Mouse (Mus musculus) CH12.LX (cell line): Measurements from ENCODE around the gene Nras. TPM values are rescaled to one million over a fixed set of nuclear protein-coding genes. Genes with fewer than 3 reads are reported as not detected.

ENCODE experiments used
- DNase-seq: peaks from one replicate; pipeline ENCODE4 v3.0.0-alpha.2; 2013; ENCODE audit errors: extremely low read depth
- H3K27ac ChIP-seq: 2 replicates; pipeline ENCODE4 v1.5.1; 2012; ENCODE audit warnings: low read depth, mild to moderate bottlenecking, control low read depth, moderate library complexity; ENCODE audit not compliant: insufficient read depth
- H3K27me3 ChIP-seq: replicated peaks from 2 replicates; pipeline ENCODE3; 2012; ENCODE audit warnings: inconsistent platforms
- H3K36me3 ChIP-seq, 2 experiments: replicated peaks in 1 of 2; 2 replicates each; pipeline versions ENCODE3 to v1.6.1; 2012; ENCODE audit warnings: inconsistent platforms in 1 of 2, low read length in 1 of 2, mild to moderate bottlenecking in 1 of 2, mixed read lengths in 1 of 2, moderate library complexity in 1 of 2; ENCODE audit not compliant: control insufficient read depth in 1 of 2, insufficient read depth in 1 of 2
- H3K4me1 ChIP-seq, 2 experiments: 2 replicates each; pipeline ENCODE4 v1.6.1; 2012; ENCODE audit warnings: inconsistent platforms in 1 of 2, moderate library complexity in 1 of 2; ENCODE audit not compliant: insufficient read depth in 2 of 2, control insufficient read depth in 1 of 2
- H3K4me2 ChIP-seq: 2 replicates; pipeline ENCODE4 v1.6.1; 2012; ENCODE audit warnings: low read depth, mild to moderate bottlenecking, control low read depth; ENCODE audit not compliant: poor library complexity, insufficient read depth, severe bottlenecking
- H3K4me3 ChIP-seq, 3 experiments: fragments of 150-350 bp in 1 of 3; sonication (generic) in 1 of 3; replicated peaks in 1 of 3; 2 replicates each; pipeline versions ENCODE3 to v1.5.1; 2011 to 2012; ENCODE audit warnings: low read depth in 2 of 3, low read length in 2 of 3, mild to moderate bottlenecking in 2 of 3, moderate library complexity in 2 of 3, control low read depth in 1 of 3, improper control_type of control experiment in 1 of 3, inconsistent platforms in 1 of 3, mixed read lengths in 1 of 3; ENCODE audit not compliant: poor library complexity in 1 of 3
- H3K79me2 ChIP-seq: replicated peaks from 2 replicates; pipeline ENCODE4 v1.6.1; 2012; ENCODE audit warnings: mild to moderate bottlenecking, moderate library complexity; ENCODE audit not compliant: control insufficient read depth, poor library complexity, insufficient read depth, severe bottlenecking; ENCODE audit errors: extremely low read depth
- H3K9ac ChIP-seq: 2 replicates; pipeline ENCODE4 v1.6.1; 2012; ENCODE audit warnings: low read depth, mild to moderate bottlenecking, control low read depth, moderate library complexity; ENCODE audit not compliant: insufficient read depth
- H3K9me3 ChIP-seq: replicated peaks from 2 replicates; pipeline ENCODE3; 2012; ENCODE audit warnings: low read length, inconsistent platforms, mixed read lengths
- BHLHE40 ChIP-seq: IDR thresholded peaks from 2 replicates; pipeline ENCODE4 v1.6.1; 2011; ENCODE audit warnings: mild to moderate bottlenecking, low read depth, low read length, improper control_type of control experiment
- CHD2 ChIP-seq: IDR thresholded peaks from 2 replicates; pipeline ENCODE4 v1.6.1; 2011; ENCODE audit warnings: low read length, improper control_type of control experiment
- CTCF ChIP-seq, 2 experiments: IDR thresholded peaks in 1 of 2; conservative IDR thresholded peaks in 1 of 2; 2 replicates each; pipeline ENCODE4 v1.5.1; 2011 to 2012; ENCODE audit warnings: low read depth in 2 of 2, low read length in 2 of 2, improper control_type of control experiment in 1 of 2, inconsistent platforms in 1 of 2, mild to moderate bottlenecking in 1 of 2, moderate library complexity in 1 of 2
- GABPA ChIP-seq: IDR thresholded peaks from 2 replicates; pipeline ENCODE4 v1.6.1; 2012; ENCODE audit warnings: low read depth, low read length, improper control_type of control experiment, inconsistent platforms; ENCODE audit not compliant: insufficient replicate concordance
- JUN ChIP-seq: IDR thresholded peaks from 2 replicates; pipeline ENCODE4 v1.6.1; 2011; ENCODE audit warnings: low read depth, mild to moderate bottlenecking, low read length, improper control_type of control experiment, moderate library complexity; ENCODE audit not compliant: insufficient read depth
- KAT2A ChIP-seq: IDR thresholded peaks from 2 replicates; pipeline ENCODE4 v1.6.1; 2012; ENCODE audit warnings: low read length, improper control_type of control experiment, inconsistent platforms; ENCODE audit not compliant: insufficient replicate concordance
- MAX ChIP-seq: IDR thresholded peaks from 2 replicates; pipeline ENCODE4 v1.6.1; 2011; ENCODE audit warnings: low read length, improper control_type of control experiment
- MAZ ChIP-seq: IDR thresholded peaks from 2 replicates; pipeline ENCODE4 v1.6.1; 2012; ENCODE audit warnings: low read depth, mild to moderate bottlenecking, inconsistent platforms, low read length, improper control_type of control experiment, moderate library complexity
- MEF2A ChIP-seq: IDR thresholded peaks from 2 replicates; pipeline ENCODE4 v1.6.1; 2014; ENCODE audit warnings: low read depth, mild to moderate bottlenecking, inconsistent platforms, low read length, improper control_type of control experiment, borderline replicate concordance
- MYC ChIP-seq: IDR thresholded peaks from 2 replicates; pipeline ENCODE4 v1.6.1; 2011; ENCODE audit warnings: low read depth, mild to moderate bottlenecking, improper control_type of control experiment, low read length
- NELFE ChIP-seq: IDR thresholded peaks from 2 replicates; pipeline ENCODE4 v1.6.1; 2011; ENCODE audit warnings: low read depth, low read length, improper control_type of control experiment
- NRF1 ChIP-seq: IDR thresholded peaks from 2 replicates; pipeline ENCODE4 v1.6.1; 2014; ENCODE audit warnings: low read depth, mild to moderate bottlenecking, inconsistent platforms, low read length, improper control_type of control experiment, moderate library complexity
- POLR2AphosphoS2 ChIP-seq: IDR thresholded peaks from 2 replicates; pipeline ENCODE4 v1.6.1; 2011; ENCODE audit warnings: low read depth, low read length, improper control_type of control experiment
- RAD21 ChIP-seq: IDR thresholded peaks from 2 replicates; pipeline ENCODE4 v1.6.1; 2011; ENCODE audit warnings: low read depth, mild to moderate bottlenecking, low read length, improper control_type of control experiment, moderate library complexity
- SMC3 ChIP-seq: IDR thresholded peaks from 2 replicates; pipeline ENCODE4 v1.6.1; 2011; ENCODE audit warnings: low read depth, low read length, improper control_type of control experiment
- TBP ChIP-seq: conservative IDR thresholded peaks from 2 replicates; pipeline ENCODE4 v1.6.1; 2011; ENCODE audit warnings: low read depth, low read length, improper control_type of control experiment
- UBTF ChIP-seq: IDR thresholded peaks from 2 replicates; pipeline ENCODE4 v1.6.1; 2012; ENCODE audit warnings: low read depth, mild to moderate bottlenecking, inconsistent platforms, low read length, improper control_type of control experiment, moderate library complexity
- USF1 ChIP-seq: IDR thresholded peaks from 2 replicates; pipeline ENCODE4 v1.6.1; 2014; ENCODE audit warnings: low read depth, mild to moderate bottlenecking, inconsistent platforms, low read length, improper control_type of control experiment
- ZC3H11A ChIP-seq: IDR thresholded peaks from 2 replicates; pipeline ENCODE4 v1.6.1; 2012; ENCODE audit warnings: low read depth, mild to moderate bottlenecking, inconsistent platforms, low read length, improper control_type of control experiment
- ZKSCAN1 ChIP-seq: IDR thresholded peaks from 2 replicates; pipeline ENCODE4 v1.6.1; 2012; ENCODE audit warnings: low read depth, inconsistent platforms, low read length, improper control_type of control experiment, borderline replicate concordance
- ZMIZ1 ChIP-seq: IDR thresholded peaks from 2 replicates; pipeline ENCODE4 v1.6.1; 2012; ENCODE audit warnings: low read depth, mild to moderate bottlenecking, inconsistent platforms, low read length, improper control_type of control experiment
- dilution Hi-C: fragments of 300-500 bp; cut with MboI; formaldehyde crosslinking; loops from 2 replicates; pipeline ENCODE4 v1.14.3; 2020; ENCODE audit warnings: low sequenced_read_pairs; ENCODE audit not compliant: extremely low pct_unique_long_range_greater_than_20kb, extremely low pct_ligation_motif_present
- in situ Hi-C: fragments of 300-500 bp; cut with MboI; formaldehyde crosslinking; loops from 3 replicates; pipeline ENCODE4 v1.14.3; 2019; ENCODE audit warnings: low sequenced_read_pairs, low pct_ligation_motif_present, low pct_unique_long_range_greater_than_20kb, mixed read lengths
- polyA plus RNA-seq: library from polyadenylated mRNA; unstranded; fragments of >175 nt; gene quantifications from 2 replicates; pipeline ENCODE4 v1.2.1, GENCODE M21; 2012; ENCODE audit warnings: low read depth; ENCODE audit not compliant: insufficient read length
- total RNA-seq, 2 experiments: library from RNA; depleted of rRNA; stranded (reverse); fragments of 300-350 nt in 1 of 2; fragments of >200 nt in 1 of 2; gene quantifications; 2 replicates each; pipeline ENCODE4 v1.2.3; 2012 to 2014

Gene Nras
- total and polyA plus RNA-seq, 3 experiments: 47.7 to 69.1 (median 49.7) TPM

GRCm38 (mm10) chr3:103091753-103092152 is 33.7 kb downstream of the Nras start:
- Histone ChIP-seq H3K4me3 (no peak overlapping the region), H3K36me3 (no peaks in the 10 kb centered on the region), H3K9me3 (no peaks in the 10 kb centered on the region), H3K27me3 (no peaks in the 10 kb centered on the region), H3K4me2 (no peak overlapping the region), H3K9ac (no peak overlapping the region), H3K4me1 (no peaks in the 10 kb centered on the region), H3K27ac (no peak overlapping the region), H3K79me2 (no peaks in the 10 kb centered on the region)
- TF ChIP-seq MAX (no peak), USF1 (no peak), BHLHE40 (no peak), POLR2AphosphoS2 (no peak), GABPA (no peak), TBP (no peak), MEF2A (no peak), ZC3H11A (no peak), ZMIZ1 (no peak), MYC (no peak), NELFE (no peak)
- no peak for DNase-seq
- in situ Hi-C loops (no loop called here), dilution Hi-C loops (no loop called here)

- Histone ChIP-seq H3K79me2 (no peaks in the 10 kb centered on the region), H3K4me1 (peaks cover 0 to 7% of the 10 kb centered on the region in 2 experiments; a peak in 2 of 4 replicates), H3K27ac (no peak overlapping the region), H3K36me3 (no peaks in the 10 kb centered on the region), H3K27me3 (peaks cover 5% of the 10 kb centered on the region), H3K4me3 (no peak overlapping the region), H3K9me3 (no peaks in the 10 kb centered on the region), H3K4me2 (no peak overlapping the region), H3K9ac (no peak overlapping the region)
- dilution Hi-C loops: no loop called here
- no peak for DNase-seq
- TF ChIP-seq NRF1: no peak
- no peak for TF ChIP-seq MYC
- no peak for TF ChIP-seq USF1
- TF ChIP-seq CTCF (conservative IDR thresholded peaks at IDR 0.05 in 1 of 2, IDR thresholded peaks at IDR 0.05 in 1 of 2; ENCODE audit: low read depth in 2 of 2, low read length in 2 of 2): no peak
- TF ChIP-seq ZKSCAN1: no peak
- no peak for TF ChIP-seq MAZ
- TF ChIP-seq ZMIZ1: no peak
- no peak for TF ChIP-seq UBTF
- TF ChIP-seq BHLHE40: no peak
- no peak for TF ChIP-seq JUN
- TF ChIP-seq KAT2A: no peak
- no peak for TF ChIP-seq RAD21
- TF ChIP-seq SMC3: no peak
- TF ChIP-seq CHD2: no peak
- no peak for TF ChIP-seq TBP
- in situ Hi-C loops: no loop called here
These were observed 40.6 kb downstream of the Nras start for GRCm38 (mm10) chr3:103098662-103099061.
